Mouse (Mus musculus) heart, postnatal 0 days (tissue): Measurements from ENCODE around the gene Cd79b.

Experiments used
- CTCF ChIP-seq: IDR thresholded peaks from 2 replicates; pipeline ENCODE4 v1.5.1; 2016; ENCODE audit warnings: antibody characterized with exemption, control low read depth, low read depth
- EP300 ChIP-seq: IDR thresholded peaks from 2 replicates; pipeline ENCODE4 v1.6.1; 2016; ENCODE audit warnings: antibody characterized with exemption, low read depth

DNA sequence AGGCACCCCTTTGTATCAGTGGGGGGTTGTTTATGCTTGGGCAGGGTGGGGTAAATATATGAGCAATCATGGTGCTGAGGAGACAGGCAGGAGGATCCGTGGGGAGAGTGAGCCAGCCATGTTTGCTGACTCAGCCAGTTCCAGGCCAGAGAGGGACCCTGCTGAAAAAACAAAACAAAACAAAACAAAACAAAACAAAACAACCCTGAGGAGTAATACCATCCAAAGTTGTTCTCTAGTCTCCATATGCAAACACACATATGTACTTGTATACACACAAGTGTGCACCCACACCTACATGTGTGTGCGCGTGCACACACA lies 8.5 kb downstream of the Cd79b start:
- TF ChIP-seq CTCF (no peak), EP300 (no peak)
